Mouse (Mus musculus): ENCODE results near the gene Top2b. TPM values are rescaled to one million over a fixed set of nuclear protein-coding genes. Genes with fewer than 3 reads are reported as not detected.

Top2b gene
- polyA plus RNA-seq (2012; rRNA removed) = 12.1 and 13.5 TPM in 2 replicates

GRCm38 (mm10) chr14:16364878-16365337 lies at the start of gene Top2b:
TSS of gene Top2b (plus strand) at chr14:16365179.

Other genes with a start within 250 kb of the Top2b start
- 6.5 and 8.1 TPM in 2 replicates for gene Ngly1, start 115.9 kb upstream of the Top2b start, polyA plus RNA-seq (2012; rRNA removed)
- gene Oxsm, start 115.4 kb upstream of the Top2b start, polyA plus RNA-seq (2012; rRNA removed) = 4.7 TPM in 2 replicates

All from liver, embryonic 18 days (tissue).